Mouse (Mus musculus): ENCODE measurements around the gene 4930432K21Rik.

4930432K21Rik gene

GRCm38 (mm10) chr8:84147324-84147766 is 480 bp upstream of the 4930432K21Rik start:
- DNase-seq (ENCODE audit: low spot score in 2 of 2): peak in 1 of 2 experiments; percentile 22

- no peak for DNase-seq (ENCODE audit: low spot score in 2 of 2)
These were observed 666 bp downstream of the 4930432K21Rik start for GRCm38 (mm10) chr8:84148531-84148850.

DNA sequence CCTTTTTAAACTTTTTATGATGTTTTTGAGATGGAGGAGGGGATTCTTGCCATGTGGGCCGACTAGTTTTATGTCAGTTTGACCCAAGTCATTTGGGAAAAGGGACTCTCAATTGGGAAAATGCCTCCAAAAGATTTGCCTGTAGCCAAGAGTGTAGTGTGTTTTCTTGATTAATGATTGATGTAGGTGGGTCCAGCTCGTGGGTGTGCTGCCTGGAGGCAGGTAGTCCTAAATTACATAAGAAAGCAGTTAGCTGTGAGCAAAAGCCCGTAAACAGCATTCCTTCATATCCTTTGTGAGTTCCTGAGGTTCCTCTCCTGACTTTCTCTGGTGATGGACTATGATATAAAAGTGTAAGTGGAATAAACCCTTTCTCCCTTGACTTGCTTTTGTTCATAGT is 1.4 kb downstream of the 4930432K21Rik start:
- DNase-seq (ENCODE audit: low spot score in 2 of 2): no peak

DNA sequence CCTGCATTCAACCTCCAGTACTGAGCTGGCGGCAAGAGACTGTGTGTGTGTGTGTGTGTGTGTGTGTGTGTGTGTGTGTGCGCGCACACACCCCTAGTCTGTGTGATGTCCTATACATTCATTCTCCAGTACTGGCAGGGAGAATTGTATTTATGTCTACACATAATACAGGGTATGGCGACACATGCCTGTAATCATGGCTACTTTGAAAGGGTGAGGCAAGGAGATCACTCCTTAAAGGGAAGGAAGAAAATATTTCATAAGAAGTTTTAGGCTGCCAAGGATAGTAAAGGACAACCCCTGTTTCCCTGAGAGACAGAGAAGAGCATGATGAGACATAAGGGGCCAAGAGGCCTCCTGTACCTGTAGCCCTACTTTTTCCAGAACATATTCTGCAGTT is 9.8 kb downstream of the 4930432K21Rik start:
- no peak for DNase-seq (ENCODE audit: low spot score in 2 of 2)

GRCm38 (mm10) chr8:84167696-84168095 is 19.9 kb downstream of the 4930432K21Rik start:
- no peak for DNase-seq (ENCODE audit: low spot score in 2 of 2)

- no peak for DNase-seq (ENCODE audit: low spot score in 2 of 2)
These were observed 22.3 kb downstream of the 4930432K21Rik start for GRCm38 (mm10) chr8:84170096-84170495.

GRCm38 (mm10) chr8:84173861-84174260 is 26.0 kb downstream of the 4930432K21Rik start:
- DNase-seq (ENCODE audit: low spot score in 2 of 2): no peak

- no peak for DNase-seq (ENCODE audit: low spot score in 2 of 2)
These were observed 28.7 kb downstream of the 4930432K21Rik start for GRCm38 (mm10) chr8:84176560-84176959.

DNA sequence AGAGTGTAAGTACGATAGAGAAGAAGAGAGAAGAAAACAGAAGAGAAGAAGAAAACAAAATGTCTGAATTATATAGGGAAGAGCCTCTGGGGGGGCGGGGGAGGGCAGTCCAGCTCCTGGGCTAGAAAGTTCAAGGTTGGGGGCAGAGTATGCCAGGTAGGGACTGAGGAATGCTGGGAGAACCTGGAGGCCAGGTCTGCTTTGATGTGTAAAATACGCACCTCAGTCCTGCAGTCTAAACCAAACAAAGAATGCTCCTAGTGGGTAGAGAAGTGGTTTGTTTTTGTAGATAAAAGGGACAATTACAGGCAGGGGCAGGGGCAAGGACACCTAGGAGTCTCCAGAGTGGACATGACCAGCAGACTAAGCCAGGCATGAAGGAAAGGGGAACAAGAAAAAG is 29.6 kb downstream of the 4930432K21Rik start:
- DNase-seq (ENCODE audit: low spot score in 2 of 2): no peak

- DNase-seq (ENCODE audit: low spot score in 2 of 2): no peak
These were observed 30.8 kb downstream of the 4930432K21Rik start for GRCm38 (mm10) chr8:84178592-84178991.

DNA sequence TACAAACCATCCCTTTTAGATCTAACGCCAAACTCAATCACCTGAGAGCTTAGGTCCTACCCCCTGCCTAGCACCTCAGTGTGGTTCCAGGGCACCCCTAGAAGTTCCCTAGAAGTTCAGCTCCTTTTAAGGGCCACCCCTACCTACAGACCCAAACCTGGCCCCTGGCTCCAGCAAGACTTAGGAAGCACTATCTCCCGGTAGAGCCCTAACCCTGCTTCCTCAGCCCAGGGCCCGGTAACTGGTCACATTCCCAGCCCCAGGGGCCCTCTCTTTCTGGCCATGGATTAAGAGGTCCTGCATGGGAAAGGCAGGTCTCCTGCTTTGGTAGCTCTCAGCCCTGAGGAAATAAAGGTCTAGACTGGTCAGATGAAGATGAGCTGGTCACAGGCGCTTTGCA is 32.1 kb downstream of the 4930432K21Rik start:
- no peak for DNase-seq (ENCODE audit: low spot score in 2 of 2)

DNA sequence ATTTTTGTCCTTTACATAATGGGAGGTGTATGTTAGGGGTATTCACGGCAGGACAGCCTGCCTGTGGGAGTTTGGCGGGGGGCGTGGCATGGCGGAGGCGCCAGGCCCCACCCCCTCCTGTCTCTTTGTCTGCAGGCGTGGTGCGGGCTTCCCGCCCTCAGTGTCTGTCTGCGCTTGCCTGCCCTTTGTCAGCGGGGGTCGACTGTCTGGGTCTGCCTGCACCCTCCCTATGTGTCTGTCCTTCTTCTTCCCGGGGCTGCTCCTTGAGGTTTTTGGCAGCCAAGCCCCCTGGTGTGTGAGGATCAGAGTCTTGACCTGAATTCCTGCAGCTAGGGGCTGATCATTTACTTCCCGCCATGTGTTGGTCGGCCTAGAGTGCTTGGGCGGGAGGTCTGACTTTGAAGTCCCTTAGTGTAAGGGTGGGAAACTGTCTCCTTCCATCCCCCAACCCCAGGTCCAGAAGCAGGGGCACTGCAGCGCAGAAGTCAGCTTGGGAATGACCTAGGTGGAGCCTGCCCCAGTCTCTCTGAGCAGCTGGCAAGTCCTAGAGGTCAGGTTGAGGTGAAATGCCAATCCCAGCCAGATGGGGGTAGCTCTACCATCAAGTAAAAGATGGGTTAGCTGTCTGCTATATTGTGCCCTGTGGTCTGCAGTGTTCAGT is 32.8 kb downstream of the 4930432K21Rik start:
- DNase-seq (ENCODE audit: low spot score in 2 of 2): no peak

DNA sequence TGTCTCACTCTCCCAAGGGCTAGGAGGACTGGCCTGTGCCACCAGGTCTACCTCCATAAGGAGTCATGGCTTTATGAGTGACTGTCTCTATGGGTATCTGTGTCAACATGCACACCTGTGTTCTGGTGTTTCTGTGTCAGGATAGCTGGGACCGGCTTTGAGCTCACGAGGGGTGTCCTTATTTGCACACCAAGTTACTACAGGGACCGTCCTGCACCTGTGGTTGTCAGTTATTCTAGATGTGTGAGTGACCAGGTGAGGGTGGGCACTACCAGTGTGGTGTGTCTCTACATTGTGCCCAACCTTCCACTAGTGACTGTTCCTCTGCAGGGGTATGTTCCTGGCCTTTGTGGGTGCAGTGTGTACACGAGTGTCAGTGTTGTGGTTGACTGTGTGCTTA is 35.0 kb downstream of the 4930432K21Rik start:
- DNase-seq (ENCODE audit: low spot score in 2 of 2): no peak

DNA sequence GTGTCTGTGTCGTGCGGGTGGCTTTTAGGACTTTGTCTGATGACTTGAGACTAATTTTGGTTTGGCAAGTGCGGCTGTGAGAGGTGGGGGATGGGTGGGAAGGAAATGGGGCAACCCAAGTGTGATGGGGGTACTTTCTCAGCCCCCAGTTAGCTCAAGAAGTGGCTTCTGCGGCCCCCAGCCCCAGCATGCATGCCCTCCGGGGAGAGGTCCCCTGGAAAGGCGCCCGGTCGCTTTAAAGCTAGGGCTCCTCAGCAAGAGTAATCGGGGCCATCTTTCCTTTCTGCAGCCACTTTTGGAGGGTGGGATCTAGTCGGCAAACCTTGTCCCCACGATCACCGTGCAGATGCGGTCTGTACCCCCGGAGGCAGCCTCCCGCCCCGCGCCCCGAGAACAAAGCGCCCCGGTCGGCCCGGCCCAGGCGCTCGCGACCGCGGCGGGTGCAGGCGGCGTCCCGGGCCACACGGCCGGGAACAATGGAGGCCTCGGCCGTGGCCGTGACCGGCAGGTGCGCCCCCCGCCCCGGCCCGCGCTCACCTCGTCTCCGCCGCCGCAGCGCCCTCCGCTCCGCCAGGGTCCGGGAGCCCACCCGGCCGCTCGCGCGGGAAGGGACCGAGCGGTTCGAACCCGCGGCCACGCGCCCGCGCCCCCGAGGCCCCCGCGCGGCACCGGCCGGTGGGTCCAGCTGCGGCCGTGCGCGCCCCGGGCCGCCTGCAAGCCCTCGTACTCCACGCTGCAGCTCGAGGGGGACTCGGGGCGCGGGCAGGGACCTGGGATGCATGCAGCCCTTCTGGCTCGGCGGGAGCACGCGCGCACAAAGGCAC is 35.6 kb downstream of the 4930432K21Rik start:
- DNase-seq (ENCODE audit: low spot score in 2 of 2): no peak

DNA sequence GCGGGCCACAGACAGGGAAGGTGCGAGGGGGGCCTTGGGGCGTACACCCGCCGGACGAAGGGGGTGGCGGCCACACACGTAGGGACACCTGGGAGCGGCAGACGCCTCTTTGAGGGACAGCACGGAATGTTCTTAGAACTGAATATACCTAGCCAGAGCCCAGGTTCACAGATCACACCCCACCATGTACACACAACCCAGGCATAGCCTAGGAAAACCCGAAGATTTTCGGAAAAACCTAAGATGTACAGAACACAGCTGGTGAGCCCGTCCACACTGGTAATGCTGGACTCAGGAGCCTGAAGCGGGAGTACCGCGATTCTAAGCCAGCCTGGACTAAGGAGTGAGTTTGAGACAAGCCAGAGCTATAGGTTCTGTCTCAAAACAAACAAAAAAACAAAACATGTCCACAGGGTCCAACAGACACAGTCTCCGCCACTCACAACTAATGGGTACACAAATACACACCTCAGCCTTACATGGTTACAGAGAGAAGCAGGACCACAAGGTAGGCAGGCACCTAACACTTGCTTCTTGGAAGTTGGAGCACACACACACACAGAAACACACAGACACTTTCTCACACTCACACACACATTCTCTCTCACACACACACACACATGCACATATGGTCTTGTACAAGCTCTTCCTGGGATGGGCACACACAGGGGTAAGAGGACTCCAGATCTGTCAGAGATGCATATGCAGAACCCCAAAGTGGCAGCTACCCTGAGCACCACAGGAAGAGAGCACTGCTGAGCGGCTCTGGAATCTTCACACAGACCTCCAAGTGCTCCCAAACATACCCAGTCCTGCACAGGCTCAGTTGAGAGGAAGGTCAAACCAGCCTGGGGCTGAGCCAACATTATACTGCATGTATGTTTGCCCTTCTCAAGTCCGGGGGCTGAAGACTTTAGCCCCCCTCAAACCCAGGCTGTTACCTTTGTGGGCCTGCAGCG is 36.5 kb downstream of the 4930432K21Rik start:
- no peak for DNase-seq (ENCODE audit: low spot score in 2 of 2)

- DNase-seq (ENCODE audit: low spot score in 2 of 2): no peak
These were observed 37.3 kb downstream of the 4930432K21Rik start, which contains the start of gene Nanos3 for GRCm38 (mm10) chr8:84185117-84185516. Nanos3 (minus strand) TSS chr8:84185217.

- peak; percentile 82 to 87 for DNase-seq (ENCODE audit: low spot score in 2 of 2)
These were observed 38.7 kb downstream of the 4930432K21Rik start for GRCm38 (mm10) chr8:84186547-84186946.

DNA sequence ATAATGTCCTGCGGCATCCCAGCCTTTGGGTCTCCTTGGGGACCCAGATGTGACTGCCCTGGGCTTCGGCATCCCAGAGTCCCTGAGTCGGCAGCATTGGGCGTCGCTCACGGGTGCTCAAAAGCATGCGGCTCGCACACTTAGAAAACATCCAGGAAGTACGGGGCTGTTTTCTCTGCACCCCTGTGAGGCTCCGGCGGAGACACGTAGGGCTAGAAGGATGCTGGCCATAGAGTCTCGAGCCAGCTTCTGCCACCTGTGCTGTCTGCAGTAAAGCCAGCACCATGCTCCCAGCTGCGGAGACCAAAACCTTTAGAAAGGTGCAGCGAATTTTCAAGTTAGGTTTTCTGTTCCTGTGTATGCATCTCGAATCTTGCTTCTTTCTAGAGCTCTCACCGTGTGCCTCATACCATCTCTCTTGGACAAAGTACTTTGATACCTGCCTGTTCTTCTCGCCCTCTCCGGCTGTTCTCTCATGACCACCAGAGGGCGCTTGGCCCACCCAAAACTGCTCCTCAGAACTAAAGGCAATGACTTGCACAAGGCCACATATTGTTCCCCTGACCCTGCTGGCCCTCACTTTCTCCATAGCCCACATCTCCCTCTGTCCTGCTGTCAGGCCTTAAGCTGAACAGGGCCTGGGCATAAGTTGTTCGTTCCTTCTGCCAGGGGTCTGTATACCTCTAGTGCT is 39.4 kb downstream of the 4930432K21Rik start:
- DNase-seq (ENCODE audit: low spot score in 2 of 2): peak in 1 of 2 experiments; percentile 62

DNA sequence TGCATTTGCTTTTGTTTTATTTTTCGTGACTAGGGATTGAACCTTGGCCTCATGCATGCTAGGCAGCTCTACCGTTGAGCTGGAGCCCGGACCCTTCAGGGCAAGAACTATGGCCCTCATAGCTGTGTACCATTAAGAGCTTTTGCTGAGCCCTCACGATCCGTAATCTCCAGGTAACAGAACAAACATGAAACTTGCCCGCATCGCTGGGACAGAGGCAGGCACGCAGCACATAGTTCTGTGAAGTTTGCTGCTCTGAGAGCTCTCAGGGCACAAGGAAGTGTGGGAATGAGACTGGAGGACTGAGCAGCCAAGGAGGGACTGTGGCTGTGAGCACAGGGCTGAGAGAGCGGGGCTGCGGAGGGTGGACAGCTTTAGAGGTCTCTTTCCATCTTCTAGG is 40.8 kb downstream of the 4930432K21Rik start:
- no peak for DNase-seq (ENCODE audit: low spot score in 2 of 2)

GRCm38 (mm10) chr8:84189603-84190002 is 41.8 kb downstream of the 4930432K21Rik start:
- DNase-seq (ENCODE audit: low spot score in 2 of 2): no peak

DNA sequence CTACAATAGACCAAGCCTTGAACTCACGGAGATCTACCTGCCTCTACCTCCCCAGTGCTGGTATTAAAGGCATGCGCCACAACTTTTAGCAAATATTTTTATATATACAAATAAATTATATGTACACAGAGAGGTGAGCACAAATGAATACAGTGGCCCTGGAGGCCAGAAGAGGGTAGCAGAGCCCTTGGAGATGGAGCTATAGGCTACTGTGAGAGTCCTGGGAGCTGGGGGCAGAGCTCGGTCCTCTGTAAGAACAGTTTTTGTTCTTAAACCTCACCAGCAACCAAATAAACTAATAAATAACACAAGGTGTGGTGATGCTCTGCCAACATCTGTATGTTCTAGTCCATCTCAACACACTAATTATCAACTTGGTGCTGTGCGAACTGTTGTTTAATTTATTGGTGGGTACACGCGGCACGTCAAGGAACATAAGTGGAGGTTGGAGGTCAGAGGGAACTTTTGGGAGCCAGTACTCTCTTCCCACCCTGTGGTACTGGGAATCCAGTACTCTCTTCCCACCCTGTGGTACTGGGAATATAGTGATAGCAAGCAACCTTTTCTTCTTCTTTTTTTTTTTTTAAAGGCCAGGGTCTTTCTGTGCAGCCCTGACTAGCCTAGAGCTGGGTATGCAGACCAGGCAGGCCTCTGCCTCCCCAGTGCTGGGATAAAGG is 42.5 kb downstream of the 4930432K21Rik start:
- no peak for DNase-seq (ENCODE audit: low spot score in 2 of 2)

Data from right cerebral cortex, adult 2 months (tissue).